Mouse (Mus musculus): ENCODE measurements around the gene Tas2r107.
"Not testable (repeated sequence)": the region's sequence is repeated elsewhere in the genome, so short reads cannot be mapped to it uniquely, and the experiment has no call there.

The Tas2r107 gene

GRCm38 (mm10) chr6:131660049-131660448 is at the start of gene Tas2r107:
Gene Tas2r107 (minus strand): TSS chr6:131660149.
- DNase-seq: no peak

GRCm38 (mm10) chr6:131689963-131690362 is 30.0 kb upstream of the Tas2r107 start, which contains the start of gene Tas2r114:
Gene Tas2r114 (minus strand): TSS chr6:131690063.
- no peak for DNase-seq

GRCm38 (mm10) chr6:131687395-131687794 is 27.4 kb upstream of the Tas2r107 start, which contains the start of gene Tas2r105:
Gene Tas2r105 (minus strand): TSS chr6:131687495.
- DNase-seq: no peak

GRCm38 (mm10) chr6:131685644-131686043 is 25.7 kb upstream of the Tas2r107 start, which contains the start of gene Tas2r104:
Gene Tas2r104 (minus strand): TSS chr6:131685744.
- DNase-seq: no peak

GRCm38 (mm10) chr6:131678786-131679185 is 18.8 kb upstream of the Tas2r107 start, which contains the start of gene Tas2r106:
Gene Tas2r106 (minus strand): TSS chr6:131678886.
- DNase-seq: no peak

GRCm38 (mm10) chr6:131630812-131631211 is 29.1 kb downstream of the Tas2r107 start, which contains the start of gene Tas2r130:
Gene Tas2r130 (minus strand): TSS chr6:131630912.
- no peak for DNase-seq

GRCm38 (mm10) chr6:131609956-131610355 is 50.0 kb downstream of the Tas2r107 start:
- DNase-seq: not testable (repeated sequence)
